Mouse (Mus musculus) heart, embryonic 16.5 days (tissue): Measurements from ENCODE around the gene Zfp626. TPM values are rescaled to one million over a fixed set of nuclear protein-coding genes. Genes with fewer than 3 reads are reported as not detected.
"Not testable (repeated sequence)": the region's sequence is repeated elsewhere in the genome, so short reads cannot be mapped to it uniquely, and the experiment has no call there.

Experiments
- ATAC-seq: fragments of 200-750 bp; cut with Nextera tagmentation; replicated peaks from 2 replicates; pipeline ENCODE4 v1.8.0; 2017; ENCODE audit warnings: moderate number of reproducible peaks; ENCODE audit not compliant: insufficient read depth, low FRiP score; ENCODE audit errors: extremely low read depth
- H3K27ac ChIP-seq: fragments of 300-500 bp; sonication (generic); 2 replicates; pipeline ENCODE4 v1.5.1; 2014; ENCODE audit warnings: mild to moderate bottlenecking, low read length, control low read depth, moderate library complexity
- H3K27me3 ChIP-seq: fragments of 300-500 bp; sonication (generic); 2 replicates; pipeline ENCODE4 v1.6.1; 2014; ENCODE audit warnings: low read length, mixed read lengths; ENCODE audit not compliant: control insufficient read depth, insufficient read depth
- H3K36me3 ChIP-seq: fragments of 300-500 bp; sonication (generic); 2 replicates; pipeline ENCODE4 v1.6.1; 2014; ENCODE audit not compliant: control insufficient read depth, insufficient read depth
- H3K4me1 ChIP-seq: fragments of 300-500 bp; sonication (generic); 2 replicates; pipeline ENCODE4 v1.6.1; 2014; ENCODE audit warnings: low read length, mixed read lengths; ENCODE audit not compliant: control insufficient read depth, insufficient read depth
- H3K4me2 ChIP-seq: fragments of 300-500 bp; sonication (generic); 2 replicates; pipeline ENCODE4 v1.6.1; 2014; ENCODE audit warnings: low read depth, mild to moderate bottlenecking, control low read depth, low read length
- H3K4me3 ChIP-seq: fragments of 300-500 bp; sonication (generic); 2 replicates; pipeline ENCODE4 v1.5.1; 2014; ENCODE audit warnings: mild to moderate bottlenecking, control low read depth, low read length
- H3K9ac ChIP-seq: fragments of 300-500 bp; sonication (generic); 2 replicates; pipeline ENCODE4 v1.6.1; 2014; ENCODE audit warnings: low read length, control low read depth
- H3K9me3 ChIP-seq: fragments of 300-500 bp; sonication (generic); replicated peaks from 2 replicates; pipeline ENCODE4 v1.6.1; 2016; ENCODE audit warnings: low read length; ENCODE audit not compliant: control insufficient read depth
- WGBS: fragments of 180-500 bp; shearing (Covaris S2); extraction: QIAGEN DNeasy Blood & Tissue Kit; methylation state at CpG from one replicate; pipeline ENCODE4 v1.1.7; 2014; 5-methylcytosine and 5-hydroxymethylcytosine counted together
- polyA plus RNA-seq: library from polyadenylated mRNA; unstranded; fragments of >200 nt; fragmentation: Nextera tagmentation; extraction: Ambion mirVana; gene quantifications from 2 replicates; pipeline ENCODE4 v1.2.1, GENCODE M21; 2015

Zfp626 gene
- polyA plus RNA-seq, 1 experiment from 2014 or later, result 1.2 TPM

DNA sequence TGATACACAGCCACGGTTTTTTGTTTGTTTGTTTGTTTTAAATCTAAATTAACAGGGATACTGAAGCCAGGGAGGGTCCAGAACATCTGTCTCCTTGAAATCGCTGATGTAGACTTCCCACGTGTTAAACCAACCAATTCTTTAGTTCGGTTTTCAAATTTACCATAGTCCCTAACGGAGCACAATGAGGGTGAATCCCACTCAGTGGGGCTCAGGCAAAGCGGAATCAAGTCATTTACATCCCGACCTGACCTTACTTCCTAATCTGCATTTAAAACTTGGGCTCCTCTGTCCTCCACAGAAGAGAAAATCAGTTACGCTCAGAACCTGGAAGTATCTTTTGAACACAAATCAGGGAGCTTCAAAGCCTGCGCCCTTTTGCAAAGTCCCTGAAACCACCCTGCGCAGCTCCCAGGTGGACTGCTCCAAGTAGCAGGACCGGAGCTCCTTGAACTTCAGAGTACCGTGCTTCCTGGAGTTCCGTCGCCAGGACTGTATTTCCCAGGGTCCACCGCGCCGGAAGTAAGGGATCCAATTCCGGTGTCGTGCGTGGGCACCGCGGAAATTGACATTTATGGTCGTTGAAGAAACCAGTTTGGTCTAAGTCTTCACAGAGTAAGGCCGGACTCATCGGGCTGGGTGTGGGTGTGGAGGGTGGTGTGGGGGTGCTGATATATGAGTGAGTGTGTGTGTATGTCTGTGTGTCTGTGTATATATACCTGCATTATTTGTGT, 2.5 kb upstream of the Zfp626 start:
- Histone ChIP-seq H3K4me1 (peaks cover 4% of the 10 kb centered on the region; the same call in 1 of the 2 replicates), H3K27me3 (no peaks in the 10 kb centered on the region), H3K4me2 (peak overlapping the region; percentile 66), H3K9me3 (no peaks in the 10 kb centered on the region), H3K27ac (peak overlapping the region; percentile 73), H3K4me3 (peak overlapping the region; percentile 76), H3K36me3 (peaks cover 10% of the 10 kb centered on the region; the same call in 1 of the 2 replicates), H3K9ac (peak overlapping the region; percentile 83)
- ATAC-seq, result peak; percentile 91
- under 1% methylated on average over 25 of the region's 25 CpGs for WGBS

- H3K9me3 ChIP-seq, H3K27ac ChIP-seq, ATAC-seq, H3K4me1 ChIP-seq, H3K9ac ChIP-seq, H3K27me3 ChIP-seq, H3K4me3 ChIP-seq, H3K4me2 ChIP-seq: not testable (repeated sequence)
- WGBS, result 79% methylated on average over 7 of the region's 7 CpGs
- H3K36me3 ChIP-seq, result peaks cover 31% of the 10 kb centered on the region
Measured at GRCm38 (mm10) chr7:27807305-27807704, 309 bp downstream of the Zfp626 start.

- Histone ChIP-seq H3K36me3 (peaks cover 15% of the 10 kb centered on the region; the same call in 1 of the 2 replicates), H3K4me1 (no peaks in the 10 kb centered on the region), H3K9me3 (no peaks in the 10 kb centered on the region), H3K27ac (no peak overlapping the region), H3K4me3 (no peak overlapping the region), H3K9ac (no peak overlapping the region), H3K27me3 (no peaks in the 10 kb centered on the region), H3K4me2 (no peak overlapping the region)
- WGBS, result 90% methylated on average over 7 of the region's 7 CpGs
- ATAC-seq, result no peak
Measured at GRCm38 (mm10) chr7:27818526-27819110, 11.6 kb downstream of the Zfp626 start.

DNA sequence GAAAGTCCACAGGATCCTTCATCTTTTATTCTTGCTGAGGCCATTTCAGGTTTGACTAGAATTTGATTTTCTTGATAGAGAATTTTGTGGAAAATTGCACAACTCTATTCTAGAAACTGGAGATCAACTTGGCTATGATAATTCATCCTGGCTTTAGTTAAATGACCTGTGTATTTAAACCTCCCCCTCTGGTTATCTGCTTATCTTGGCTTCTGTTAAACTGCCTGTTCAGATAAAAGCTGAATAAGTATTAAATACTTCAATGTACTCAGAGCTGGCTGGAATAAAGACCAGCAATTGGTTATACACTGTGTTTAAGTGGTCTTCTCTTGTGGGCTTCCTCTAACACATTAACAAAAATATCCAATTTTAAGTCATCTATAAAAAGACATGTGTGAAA, 15.6 kb downstream of the Zfp626 start:
- Histone ChIP-seq H3K27ac (no peak overlapping the region), H3K9ac (no peak overlapping the region), H3K4me2 (no peak overlapping the region), H3K4me3 (no peak overlapping the region), H3K27me3 (no peaks in the 10 kb centered on the region), H3K9me3 (no peaks in the 10 kb centered on the region; the same call in 1 of the 2 replicates), H3K36me3 (peaks cover 12% of the 10 kb centered on the region; the same call in 1 of the 2 replicates), H3K4me1 (no peaks in the 10 kb centered on the region)
- no peak for ATAC-seq

DNA sequence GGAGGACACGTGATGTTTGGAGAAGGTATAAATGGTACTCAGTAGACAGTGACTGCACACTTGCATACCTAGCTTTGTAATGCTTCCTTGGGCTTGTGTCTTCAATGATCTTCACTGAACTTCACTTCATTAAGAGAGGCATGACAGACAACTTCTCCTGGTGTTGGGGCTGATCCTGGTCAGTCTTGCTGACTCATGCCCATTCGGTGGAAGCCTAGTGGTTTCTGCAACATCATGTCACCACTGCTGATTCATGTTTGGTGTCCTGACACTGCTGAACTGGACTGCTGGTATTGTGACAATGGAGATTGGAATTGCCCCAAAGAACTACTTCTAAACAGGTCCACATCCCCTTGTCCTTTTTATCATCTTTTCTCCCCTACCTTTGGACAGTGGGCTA, 27.1 kb downstream of the Zfp626 start:
- Histone ChIP-seq H3K36me3 (no peaks in the 10 kb centered on the region), H3K9ac (no peak overlapping the region), H3K4me3 (no peak overlapping the region), H3K27me3 (no peaks in the 10 kb centered on the region), H3K4me1 (peaks cover 2% of the 10 kb centered on the region; the same call in 1 of the 2 replicates), H3K4me2 (no peak overlapping the region), H3K27ac (no peak overlapping the region), H3K9me3 (no peaks in the 10 kb centered on the region)
- 90% methylated on average over 2 of the region's 2 CpGs for WGBS
- no peak for ATAC-seq

DNA sequence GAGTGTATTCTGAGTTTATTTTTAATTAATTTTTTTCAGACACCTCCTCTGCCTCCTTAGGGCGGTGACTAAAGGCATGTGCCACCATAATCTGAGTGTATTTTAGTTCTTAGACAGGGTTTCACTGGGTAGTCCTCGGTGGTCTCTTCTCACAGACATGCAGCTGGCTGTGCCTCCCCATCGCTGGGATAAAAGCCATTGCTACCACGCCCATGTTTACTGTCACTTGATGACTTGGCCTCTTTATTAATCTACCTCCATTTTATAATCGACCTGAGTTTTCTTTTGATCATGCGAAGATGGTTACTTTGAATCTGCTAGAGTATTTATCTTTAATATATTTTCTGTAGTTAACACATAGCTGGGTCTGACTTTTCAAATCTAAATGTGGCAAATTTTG, 30.9 kb downstream of the Zfp626 start:
- ATAC-seq, result no peak; the same call in 1 of the 2 replicates
- H3K36me3 ChIP-seq, result no peaks in the 10 kb centered on the region
- WGBS, result 31% methylated on average over 6 of the region's 6 CpGs

DNA sequence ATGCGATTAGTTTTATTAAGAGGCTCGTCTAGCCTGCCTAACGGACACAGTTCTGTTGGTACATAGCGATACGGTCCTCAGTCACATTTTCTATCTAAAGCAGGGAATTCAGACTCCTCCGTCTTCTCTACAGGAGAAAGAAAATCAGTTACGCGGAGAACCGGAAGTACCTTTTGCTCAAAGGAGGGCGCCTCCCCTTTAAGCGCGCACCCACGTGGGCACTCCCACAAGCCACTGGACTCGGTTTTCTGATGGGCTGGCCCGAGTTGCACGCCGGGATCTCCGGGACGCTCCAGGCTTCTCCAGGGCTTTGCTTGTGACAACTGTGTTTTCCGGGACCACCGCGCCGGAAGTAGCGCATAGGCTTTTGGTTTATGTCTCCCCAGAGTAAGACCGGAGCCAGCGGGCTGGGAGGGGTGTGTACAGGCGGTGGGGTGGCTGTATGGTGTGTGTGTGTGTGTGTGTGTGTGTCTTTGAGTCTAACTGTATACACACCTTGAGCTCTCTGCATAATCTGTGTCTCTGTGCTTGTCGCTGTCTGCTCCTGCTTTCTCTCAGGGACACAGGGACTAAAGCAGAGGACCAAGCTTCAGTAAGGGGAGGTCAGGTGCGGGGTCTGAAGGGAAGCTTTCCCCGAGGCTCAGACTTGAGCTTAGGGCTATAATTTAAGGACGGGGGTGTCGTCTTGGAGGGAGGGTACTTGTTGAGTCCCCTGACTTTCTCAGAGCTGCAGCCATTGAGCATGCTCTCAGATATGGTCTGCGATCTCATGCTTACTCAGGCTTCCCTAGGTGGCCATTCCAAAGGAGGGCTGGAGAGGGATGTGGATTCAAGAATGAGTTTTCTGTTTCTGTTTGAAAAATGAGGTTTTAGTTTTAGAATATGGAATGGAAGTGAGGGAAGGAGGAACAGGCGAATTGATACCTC, 31.6 kb downstream of the Zfp626 start, which contains the start of gene Zfp59:
Zfp59 (plus strand) TSS at position 285 of the 927 bp plus-strand sequence.
- WGBS, result 3% methylated on average over 34 of the region's 34 CpGs
- Histone ChIP-seq H3K27ac (peak within 1 kb of the TSS; percentile 78), H3K4me2 (peak within 1 kb of the TSS; percentile 77), H3K27me3 (no peaks in the 10 kb centered on the region), H3K4me1 (peaks cover 4% of the 10 kb centered on the region; the same call in 1 of the 2 replicates), H3K36me3 (no peaks in the 10 kb centered on the region), H3K4me3 (peak within 1 kb of the TSS; percentile 63), H3K9ac (peak within 1 kb of the TSS; percentile 80), H3K9me3 (no peaks in the 10 kb centered on the region)
- ATAC-seq, result peak; percentile 95

More for the DNA sequence above, 30.9 kb downstream of the Zfp626 start:
- H3K4me1 ChIP-seq, result peaks cover 4% of the 10 kb centered on the region; the same call in 1 of the 2 replicates
- no peaks in the 10 kb centered on the region for H3K27me3 ChIP-seq
- peak overlapping the region; percentile 78 for H3K27ac ChIP-seq
- H3K9ac ChIP-seq, result peak overlapping the region; percentile 80
- H3K4me3 ChIP-seq, result peak overlapping the region; percentile 63
- no peaks in the 10 kb centered on the region for H3K9me3 ChIP-seq
- H3K4me2 ChIP-seq, result peak overlapping the region; percentile 77

DNA sequence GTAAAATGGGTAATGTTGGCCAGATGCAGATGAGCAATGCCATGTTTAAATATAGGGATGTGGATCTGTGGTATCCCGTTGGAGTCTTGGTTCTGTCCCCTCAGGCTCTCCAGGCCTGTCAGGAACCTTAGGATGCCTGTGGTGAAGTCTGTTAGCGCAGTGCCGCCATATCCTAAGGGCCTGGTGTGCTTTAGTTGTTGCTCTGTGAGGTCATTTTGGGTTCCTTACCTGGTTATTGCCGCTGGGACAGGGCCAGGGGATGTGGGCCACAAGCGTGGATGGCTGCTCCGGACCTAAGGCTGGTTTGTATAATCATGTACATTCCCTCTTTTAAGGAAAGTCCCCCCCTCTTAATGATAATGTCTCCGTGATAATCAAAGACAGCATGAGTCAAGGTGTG, 32.6 kb downstream of the Zfp626 start:
- H3K4me1 ChIP-seq, result peaks cover 4% of the 10 kb centered on the region; the same call in 1 of the 2 replicates
- no peak overlapping the region for H3K4me3 ChIP-seq
- H3K4me2 ChIP-seq, result no peak overlapping the region
- no peak for ATAC-seq
- H3K27ac ChIP-seq, result no peak overlapping the region
- H3K27me3 ChIP-seq, result no peaks in the 10 kb centered on the region
- peaks cover 1% of the 10 kb centered on the region for H3K36me3 ChIP-seq
- H3K9me3 ChIP-seq, result no peaks in the 10 kb centered on the region
- H3K9ac ChIP-seq, result no peak overlapping the region
- 94% methylated on average over 7 of the region's 7 CpGs for WGBS
